Mouse (Mus musculus) urinary bladder, postnatal 14 days (tissue): ENCODE data around the gene S1pr4.

ENCODE experiments used
- DNase-seq: peaks from one replicate; pipeline ENCODE4 v3.0.0; 2021; ENCODE audit warnings: low spot score

The S1pr4 gene

DNA sequence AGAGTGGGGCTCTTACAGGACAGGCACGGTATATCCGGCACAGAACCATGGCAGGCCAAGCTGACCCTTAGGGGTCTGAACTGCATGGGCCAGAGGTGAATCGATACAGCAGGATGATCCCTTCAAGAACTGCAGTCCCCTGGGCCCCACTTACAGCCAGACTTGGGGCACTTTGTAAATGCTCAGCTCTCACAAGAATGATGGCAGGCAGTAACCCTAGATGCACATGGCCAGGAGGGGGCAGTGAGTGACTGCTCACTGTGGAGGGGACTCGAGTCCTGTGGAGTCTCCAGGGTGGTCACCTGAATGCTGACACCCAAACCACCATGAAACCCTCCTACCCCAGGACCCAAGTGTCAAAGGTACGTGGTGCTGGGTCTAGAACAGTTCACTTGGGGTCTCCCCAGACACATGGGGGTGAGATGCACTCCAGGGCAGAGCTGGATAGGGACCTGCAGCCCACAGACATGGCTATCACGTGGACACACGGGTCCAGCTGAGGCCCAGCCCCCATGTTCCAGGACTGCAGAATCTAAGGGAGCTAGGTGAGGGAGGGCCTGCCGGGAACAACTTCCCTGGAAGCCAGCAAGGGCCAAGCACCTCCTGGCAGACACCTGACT is 6.2 kb downstream of the S1pr4 start:
- DNase-seq: no peak

DNA sequence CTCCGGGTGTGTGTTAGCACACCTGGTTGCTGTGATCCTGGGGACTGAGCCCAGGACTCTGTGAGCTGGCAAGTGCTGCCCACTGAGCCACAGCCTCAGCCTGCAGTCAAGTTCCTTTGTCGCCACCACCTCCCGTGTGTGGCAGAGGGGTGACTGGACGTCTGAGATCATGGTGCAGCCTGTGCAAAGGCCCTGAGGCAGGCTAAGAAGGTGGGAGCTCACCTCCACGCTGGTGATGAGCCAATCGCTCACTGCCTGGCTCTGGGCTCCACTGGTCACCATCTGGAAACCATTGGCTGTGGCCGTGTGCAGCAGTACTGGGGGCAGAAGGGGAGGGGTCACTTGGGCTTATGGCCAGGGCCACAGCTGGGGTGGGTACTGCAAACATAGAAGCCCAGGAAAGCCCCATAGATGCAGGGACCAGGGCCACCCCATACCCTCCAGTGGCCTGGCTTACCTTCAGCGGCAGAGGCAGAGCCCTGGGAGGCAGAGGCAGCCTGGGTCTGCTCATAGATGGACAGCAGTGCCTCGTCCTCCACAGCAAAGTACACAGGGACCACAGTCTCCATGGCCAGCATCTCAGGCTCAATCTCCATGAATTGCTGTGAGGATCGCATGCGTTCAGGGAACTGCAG is 7.2 kb downstream of the S1pr4 start:
- DNase-seq: no peak

DNA sequence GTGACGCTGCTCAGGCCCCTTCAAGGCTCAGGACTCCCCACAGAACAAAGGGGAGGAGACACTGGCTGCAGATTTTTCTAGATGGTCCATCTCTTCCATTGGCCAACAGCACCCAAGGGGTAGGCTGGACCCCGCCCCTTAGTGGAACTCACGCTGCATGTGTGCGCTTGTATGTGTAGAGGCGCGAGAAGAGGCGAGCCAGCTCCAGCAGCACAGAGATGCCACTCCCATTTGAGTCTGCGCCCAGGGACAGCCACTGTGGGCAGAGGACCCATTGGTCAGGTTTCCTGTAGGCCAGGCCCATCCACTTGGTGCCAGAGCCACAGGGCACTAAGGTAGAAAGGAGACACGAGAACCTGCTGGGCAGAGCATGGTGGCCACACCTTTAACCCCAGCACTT is 8.9 kb downstream of the S1pr4 start:
- no peak for DNase-seq

DNA sequence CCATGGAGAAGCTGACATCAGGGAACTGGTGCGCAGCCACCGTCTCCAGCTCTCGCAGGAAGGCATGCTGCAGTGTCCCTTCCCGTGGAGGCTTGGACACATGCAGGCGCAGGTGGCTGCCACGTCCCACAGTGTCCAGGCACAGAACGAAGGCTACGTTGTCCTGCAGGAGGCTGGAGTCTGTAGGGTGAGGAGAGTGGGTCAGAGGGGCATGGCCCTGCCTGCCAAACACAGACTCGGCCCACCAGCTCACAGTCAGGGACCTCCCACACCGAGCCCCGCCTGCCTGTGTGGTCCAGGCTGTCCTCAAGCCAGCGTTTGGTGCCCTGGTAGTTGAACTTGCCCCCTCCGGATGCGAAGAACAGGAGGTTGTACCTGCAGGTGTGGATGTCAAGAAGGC is 10.0 kb downstream of the S1pr4 start:
- DNase-seq: no peak

DNA sequence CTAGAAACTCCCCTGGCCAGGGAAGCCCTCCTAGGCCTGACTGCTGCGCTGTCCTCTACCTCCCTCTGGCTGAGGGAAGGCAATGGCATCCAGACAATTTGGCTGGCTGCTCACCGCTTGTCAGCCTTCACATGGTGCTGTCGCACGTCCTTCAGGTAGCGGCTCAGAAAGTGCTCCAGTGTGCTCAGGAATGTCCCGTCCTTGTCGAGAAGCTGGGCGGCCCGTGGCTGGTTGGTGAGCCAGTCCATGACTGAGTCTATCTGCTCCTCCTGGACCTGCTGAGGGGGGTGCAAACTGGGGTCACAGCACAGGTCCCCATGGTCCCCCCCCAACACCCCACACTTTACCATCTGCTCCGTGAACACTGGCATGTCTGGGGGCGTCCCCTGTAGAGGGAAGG is 11.9 kb downstream of the S1pr4 start:
- no peak for DNase-seq

DNA sequence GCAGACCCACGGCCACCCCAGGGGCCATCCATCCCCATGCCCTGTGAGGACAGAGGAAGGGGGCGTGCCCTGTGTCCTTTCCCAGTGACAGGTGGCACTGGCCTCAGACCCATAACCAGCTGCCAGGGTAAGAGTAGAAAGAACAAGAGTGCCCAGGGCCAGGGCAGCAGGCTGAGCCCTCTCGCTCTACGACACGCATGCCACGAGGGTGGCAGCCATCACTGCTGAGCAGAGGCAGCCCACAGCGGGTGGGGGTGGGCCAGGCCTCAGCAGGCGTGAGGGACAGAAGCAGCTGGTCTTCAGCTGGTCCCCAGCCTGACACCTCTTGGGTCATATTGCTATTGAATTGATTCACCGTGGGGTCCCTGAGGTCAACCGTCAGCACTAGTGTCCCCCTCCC is 13.4 kb downstream of the S1pr4 start:
- DNase-seq: no peak

DNA sequence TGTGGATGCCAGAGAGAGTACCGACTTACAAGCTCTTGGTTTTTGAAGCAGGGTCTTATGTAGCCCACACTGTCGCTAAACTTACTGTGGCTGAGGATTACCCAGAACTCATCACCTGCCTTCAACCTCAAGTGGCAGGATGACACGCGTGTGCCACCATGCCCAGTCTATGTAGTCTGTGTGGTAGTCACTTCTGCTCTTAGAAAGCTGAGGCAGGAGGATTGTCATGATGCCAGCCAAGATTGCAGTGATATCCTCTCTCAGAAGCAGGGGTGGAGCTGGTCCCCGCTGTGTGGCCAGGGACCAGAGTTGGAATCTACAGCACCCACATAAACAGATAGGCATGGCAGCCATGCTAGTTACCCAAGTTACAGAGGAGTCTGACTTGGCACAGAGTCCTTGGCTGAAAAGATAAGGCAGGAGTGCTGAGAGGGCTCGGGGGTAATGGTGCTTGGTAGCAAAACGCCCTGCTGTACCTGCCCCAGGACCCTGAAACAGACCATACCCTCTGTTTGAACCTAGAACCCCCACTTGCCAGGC is 14.4 kb downstream of the S1pr4 start:
- no peak for DNase-seq

DNA sequence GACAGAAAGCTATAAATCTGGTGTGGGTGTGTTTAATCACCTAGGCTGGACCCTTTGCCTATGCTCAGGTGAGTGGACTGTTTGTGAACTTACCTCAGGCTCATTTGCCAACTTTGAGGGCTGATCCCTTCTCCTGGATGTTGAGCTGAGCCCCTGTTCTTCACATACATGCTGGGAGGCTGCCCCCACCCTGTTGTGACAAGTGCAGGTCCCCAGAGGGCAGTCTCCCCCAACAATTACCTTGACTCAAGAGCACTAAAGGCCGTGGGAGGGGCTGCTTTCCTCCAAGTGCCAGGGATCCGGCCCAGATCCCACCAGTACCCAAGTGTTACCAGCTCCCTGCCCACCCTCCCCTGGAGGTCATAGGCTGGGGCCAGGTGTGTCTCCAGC is 14.9 kb downstream of the S1pr4 start:
- no peak for DNase-seq

DNA sequence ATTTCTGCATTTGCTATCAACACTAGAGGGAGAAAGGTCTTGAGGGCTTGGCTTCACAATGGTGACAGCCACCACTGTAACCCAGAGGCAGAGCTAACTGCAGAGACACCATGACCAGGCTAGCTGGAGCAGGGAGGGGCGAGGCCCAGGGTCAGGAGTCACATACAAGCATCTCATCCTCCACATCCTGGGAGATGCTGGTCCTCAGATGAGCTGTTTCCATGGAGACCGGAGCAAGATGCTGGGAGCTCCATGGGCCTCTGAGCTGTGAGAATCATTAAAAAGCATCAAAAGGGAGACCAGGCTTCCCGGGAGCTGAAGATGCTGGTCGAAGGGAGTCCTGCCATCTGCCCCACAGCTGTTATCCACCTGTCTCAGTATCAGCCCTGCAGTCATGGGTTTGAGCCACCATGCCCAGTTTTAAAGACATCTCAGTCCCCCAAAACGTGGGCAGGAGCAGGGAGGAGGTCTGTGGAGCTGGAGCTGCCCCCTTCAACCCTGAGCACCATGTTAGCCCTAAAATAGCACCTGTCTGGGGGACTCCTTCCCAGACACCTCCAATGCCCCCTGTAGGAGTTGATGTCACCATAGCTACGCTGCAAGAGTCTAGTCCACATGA is 15.4 kb downstream of the S1pr4 start:
- DNase-seq: no peak

DNA sequence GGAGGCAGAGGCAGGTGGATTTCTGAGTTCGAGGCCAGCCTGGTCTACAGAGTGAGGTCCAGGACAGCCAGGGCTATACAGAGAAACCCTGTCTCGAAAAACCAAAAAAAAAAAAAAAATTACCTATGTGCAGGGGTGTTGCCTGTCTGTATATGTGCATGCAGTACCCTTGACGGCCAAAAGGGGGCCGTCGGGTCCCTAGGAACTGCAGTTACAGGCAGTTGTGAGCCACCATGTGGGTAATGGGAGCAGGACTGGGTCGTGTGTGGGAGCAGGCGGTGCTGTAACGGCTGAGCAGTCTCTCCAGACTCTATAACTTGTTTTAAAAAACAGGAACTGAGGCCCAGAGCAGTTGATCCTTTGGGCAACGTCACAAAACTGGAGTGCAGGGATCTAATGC is 15.9 kb downstream of the S1pr4 start:
- DNase-seq: no peak

DNA sequence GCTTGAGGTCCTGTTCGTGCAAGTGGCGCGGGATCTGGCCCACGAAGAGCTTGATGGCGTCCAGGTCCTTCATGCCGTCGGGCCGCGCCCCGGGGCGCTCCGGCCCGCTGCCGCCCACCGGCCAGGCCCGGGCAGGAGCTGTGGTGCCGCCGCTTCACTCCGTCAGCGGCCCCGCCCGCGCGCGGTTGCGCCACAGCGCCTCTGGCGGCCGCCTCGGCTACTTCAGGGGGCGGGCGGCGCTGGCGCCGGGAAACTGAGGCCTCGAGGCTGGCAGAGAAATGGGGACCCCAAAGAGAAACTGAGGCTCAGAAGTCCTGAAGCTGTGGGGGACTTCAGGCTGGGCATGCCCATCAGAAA is 17.4 kb downstream of the S1pr4 start, which contains the start of gene Celf5:
Gene Celf5, minus strand, starts transcription at position 177 of the 357 bp plus-strand sequence.
- peak; percentile 40 for DNase-seq

DNA sequence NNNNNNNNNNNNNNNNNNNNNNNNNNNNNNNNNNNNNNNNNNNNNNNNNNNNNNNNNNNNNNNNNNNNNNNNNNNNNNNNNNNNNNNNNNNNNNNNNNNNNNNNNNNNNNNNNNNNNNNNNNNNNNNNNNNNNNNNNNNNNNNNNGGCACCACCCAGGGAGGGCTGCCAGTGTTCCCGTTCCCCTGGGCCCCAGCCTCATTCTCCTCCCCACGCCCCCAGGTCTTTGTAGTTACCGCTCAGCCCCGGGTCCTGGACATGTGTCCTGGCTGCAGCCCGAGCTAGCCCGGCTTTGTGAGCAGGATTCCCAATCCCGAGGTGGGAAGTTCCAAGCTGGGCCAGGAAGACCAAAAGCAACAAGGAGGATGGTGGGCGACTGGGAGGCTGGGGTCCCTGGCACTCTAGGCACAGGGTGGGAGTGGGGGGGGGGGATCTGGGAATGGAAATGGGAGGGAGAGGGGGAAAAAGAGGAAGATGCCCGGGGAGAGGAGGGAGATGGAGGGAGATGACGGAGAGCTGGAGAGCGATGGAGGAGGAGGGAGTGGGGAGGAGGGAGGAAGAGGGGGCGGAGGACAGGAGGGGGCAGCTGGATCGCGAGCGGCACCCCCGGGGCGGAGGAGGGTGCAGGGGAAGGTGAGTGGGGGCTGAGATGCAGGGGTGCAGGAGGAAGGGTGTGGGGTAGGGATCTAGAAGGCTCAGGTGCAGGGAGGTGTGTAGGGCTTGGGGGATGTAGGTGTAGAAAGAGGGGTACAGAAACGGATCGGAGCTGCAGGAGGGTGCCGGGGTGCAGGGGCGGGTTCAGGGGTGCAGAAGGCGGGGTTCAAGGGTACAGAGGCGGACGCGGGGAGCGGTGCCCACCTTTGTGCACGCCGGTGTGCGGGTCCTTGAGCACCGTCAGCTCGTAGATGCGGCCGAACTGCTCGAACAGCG is 18.1 kb downstream of the S1pr4 start:
- no peak for DNase-seq

DNA sequence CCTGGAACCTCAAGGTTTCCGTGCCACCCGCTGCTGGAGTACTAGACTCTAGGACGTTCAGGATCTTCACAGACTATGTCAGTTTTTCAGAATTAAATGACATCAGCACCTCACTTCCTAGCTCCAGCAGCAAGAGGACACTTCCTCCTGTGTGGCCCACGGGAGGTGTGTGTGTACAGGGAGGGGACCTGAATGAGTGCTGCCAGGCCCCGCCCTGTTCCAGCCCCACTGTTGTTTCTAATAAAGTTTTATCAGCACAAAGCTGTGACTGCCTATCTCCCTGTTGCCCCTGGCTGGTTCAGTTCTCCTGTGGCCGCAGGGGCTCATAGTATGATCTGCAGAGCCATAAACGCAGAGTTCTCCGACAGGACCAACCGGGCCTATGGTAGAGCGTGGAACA is 25.5 kb downstream of the S1pr4 start:
- DNase-seq: no peak

DNA sequence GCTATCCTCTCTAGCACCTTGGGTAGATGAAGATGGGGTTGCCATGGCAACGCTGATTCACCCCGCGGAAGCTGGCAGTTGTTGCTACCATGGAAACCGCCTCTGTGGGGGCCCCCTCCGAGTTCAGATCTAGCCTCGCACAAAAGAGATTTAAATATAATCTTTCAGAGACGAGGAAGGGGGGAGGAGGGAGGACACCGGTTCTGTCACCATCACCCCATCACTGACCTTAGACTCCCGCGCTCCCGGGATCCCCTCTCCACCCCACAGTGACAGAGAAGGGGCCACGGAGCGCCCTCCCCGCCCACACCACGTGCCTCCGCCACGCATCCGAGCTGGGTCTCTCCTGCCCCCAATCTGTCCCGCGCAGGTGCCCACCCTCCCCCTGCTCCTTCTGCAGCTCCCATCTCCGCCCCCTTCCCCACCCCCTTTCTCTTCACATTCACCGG is 26.9 kb downstream of the S1pr4 start:
- no peak for DNase-seq

DNA sequence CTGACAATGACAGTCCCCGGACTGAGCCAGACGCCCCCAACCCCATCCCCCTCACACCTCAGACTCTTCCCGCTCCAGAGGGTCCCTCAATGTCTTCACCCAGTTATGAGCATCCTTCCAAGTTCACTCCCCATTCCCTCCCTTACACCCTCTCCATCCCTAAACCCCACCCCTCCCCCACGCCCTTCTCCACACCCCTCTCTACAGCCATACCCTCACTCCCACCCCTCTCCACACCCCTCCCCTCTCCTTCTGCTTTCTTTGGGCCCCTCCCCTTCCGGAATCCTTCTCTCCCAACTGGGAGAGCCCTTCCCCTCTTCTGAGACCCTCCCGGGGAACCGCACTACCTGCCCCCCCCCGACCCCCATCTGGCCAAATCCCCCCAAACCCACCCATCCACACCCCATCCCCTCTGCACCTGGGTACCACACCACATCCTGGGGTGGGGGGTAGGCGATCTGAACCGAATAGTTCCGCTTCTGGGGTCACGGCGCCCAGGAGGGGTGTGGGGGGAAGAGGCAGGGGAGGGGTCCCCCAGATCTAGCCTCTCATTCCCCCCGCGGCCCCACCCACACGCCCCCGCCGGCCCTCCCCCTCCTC is 27.4 kb downstream of the S1pr4 start:
- DNase-seq: no peak

DNA sequence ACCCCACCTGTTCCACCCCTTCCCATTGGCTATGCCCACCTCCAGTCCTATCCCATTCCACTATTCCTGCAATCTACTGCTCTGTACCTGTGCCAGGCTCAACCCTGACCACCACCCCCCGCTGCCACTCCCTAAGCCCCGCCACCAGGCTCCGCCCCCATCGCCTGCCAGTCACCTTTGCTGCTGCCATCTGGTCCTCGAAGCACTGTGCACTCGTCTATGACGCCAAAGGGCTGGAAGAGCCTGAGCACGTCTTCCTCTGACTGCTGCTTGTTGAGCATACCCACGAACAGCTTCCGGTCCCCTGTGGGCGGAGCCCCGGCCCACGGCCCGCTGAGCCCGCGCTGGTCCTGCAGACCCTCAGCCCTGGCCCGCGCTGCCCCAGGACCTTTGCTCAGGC is 29.5 kb downstream of the S1pr4 start:
- no peak for DNase-seq

DNA sequence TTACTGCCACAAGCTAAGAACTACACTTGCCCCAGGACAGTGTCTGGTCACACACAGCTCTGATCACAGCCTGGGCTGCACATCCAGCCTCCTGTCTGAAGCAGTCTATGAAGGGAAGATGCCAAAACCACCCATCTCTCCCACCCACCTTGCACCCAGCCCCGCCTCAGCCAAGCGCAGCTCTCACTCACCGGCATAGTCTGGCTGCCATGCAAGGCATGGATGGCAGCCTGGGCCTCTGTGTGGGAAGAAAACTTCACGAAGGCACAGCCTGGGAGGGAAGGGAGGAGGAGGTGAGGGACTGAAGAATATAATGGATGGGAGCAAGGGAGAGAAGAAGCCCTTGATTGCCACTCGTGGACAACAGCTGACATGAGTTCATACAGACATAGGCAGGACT is 30.7 kb downstream of the S1pr4 start:
- DNase-seq: no peak

DNA sequence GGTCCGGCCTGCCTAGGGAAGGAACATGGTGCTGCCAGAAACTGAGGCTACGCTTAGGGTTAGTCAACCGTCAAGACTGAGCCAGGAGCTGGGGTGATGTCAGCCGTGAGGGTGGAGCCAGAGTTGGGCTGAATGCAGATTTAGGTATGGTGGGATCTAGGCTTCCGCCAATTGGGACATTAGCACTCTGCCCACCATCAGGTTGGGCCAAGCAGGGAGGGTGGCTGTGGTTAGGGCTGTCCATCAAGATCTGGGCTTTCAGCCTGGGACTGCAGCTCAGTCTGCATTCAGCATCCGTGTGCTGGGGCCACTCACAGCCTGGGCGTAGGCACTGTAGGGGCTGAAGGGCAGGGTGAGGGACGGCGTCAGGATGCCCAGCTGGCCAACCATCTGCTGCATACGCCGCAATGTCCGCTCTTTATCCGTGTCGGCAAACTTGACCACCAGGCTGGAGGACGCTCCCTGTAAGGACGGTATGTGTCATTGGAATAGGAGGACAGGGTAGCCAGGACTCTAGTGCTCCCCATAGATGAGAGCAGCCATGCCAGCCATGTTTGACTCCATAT is 32.2 kb downstream of the S1pr4 start:
- no peak for DNase-seq

DNA sequence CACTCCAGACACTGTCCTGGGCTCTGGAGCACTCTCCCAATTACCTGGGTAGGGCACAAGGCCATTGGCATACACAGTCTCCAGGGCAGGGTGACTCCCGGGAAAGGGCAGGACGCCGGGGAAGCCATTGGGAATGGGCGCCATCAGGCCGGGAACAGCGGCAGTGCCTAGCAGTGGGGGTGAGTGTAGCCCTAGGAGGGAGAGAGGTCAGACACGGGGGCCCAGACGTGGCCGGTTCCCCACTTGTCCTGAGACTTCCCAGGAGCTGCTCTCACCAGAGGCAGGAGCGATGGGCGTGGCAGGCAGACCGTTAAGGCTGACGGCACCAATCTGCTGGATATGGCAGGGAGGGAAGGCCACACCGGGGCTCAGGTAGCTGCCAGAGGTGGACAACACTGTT is 33.1 kb downstream of the S1pr4 start:
- no peak for DNase-seq

DNA sequence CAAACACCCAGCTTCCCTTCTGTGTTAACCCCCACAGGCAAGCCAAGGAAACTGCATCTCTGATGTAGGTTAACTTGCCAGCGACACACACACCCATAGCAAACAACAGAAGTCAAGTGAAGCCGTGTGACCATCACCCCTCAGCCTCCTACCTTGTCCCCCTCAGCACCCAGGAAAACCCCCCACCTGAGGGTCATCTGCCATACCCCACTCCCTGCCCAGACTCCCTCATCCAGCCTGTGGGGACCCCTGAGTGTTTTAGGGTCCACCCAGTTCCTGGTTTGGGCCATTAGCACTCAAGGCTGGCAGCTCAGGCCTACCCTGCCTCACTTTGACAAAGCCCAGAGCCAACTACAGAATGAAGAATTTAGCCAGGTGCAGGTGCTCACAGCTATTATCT is 33.9 kb downstream of the S1pr4 start:
- DNase-seq: no peak

DNA sequence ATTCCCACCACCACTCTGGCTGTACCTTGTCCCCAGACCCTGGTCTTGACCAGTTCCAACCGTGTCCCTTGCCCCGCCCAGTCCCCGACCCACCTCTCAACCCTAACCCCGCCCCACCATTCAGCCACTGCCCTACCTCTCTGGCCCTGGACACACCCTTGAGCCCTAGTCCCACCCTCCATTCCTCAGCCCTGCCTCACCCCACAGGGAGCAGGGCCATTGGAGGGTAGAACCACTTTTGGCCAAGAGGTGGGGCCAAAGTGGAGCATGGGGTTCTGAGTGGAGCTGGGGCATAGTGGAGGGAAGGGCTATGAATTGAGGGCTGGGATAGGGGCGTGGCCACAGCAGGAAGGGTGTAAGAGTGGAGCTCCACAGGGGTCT is 34.7 kb downstream of the S1pr4 start:
- no peak for DNase-seq
